Comparison of ENCODE assay signal across 12 mouse cellular contexts in genomic region chr14:61160920-61161319, GRCm38 (mm10). TPM values are rescaled to one million over a fixed set of nuclear protein-coding genes. Genes with fewer than 3 reads are reported as not detected.
DNase-seq lines count a peak whose midpoint lies in the region; ATAC-seq and TF ChIP-seq lines count a peak whose summit lies in the region.
"Had no signal": no experiment of that assay in that cellular context is flagged by ENCODE, and none has a peak within 500 bp of the region (broad histone marks: within the 10 kb centered on the region; RNA-seq: fewer than 3 reads in every experiment).

No protein-coding gene starts in this region.

- H3K9me3 ChIP-seq in heart, embryonic 13.5 days: no peaks in the 10 kb centered on the region
- no peaks in the 10 kb centered on the region for H3K9me3 ChIP-seq in lung, embryonic 16.5 days (ENCODE audit: control insufficient read depth, low read length)
- no peaks in the 10 kb centered on the region for H3K9me3 ChIP-seq in embryonic facial prominence, embryonic 10.5 days
- H3K9me3 ChIP-seq: forebrain, embryonic 10.5 days had no signal

- H3K4me1 ChIP-seq in heart, embryonic 13.5 days: peaks cover 41% of the 10 kb centered on the region
- peaks cover 11% of the 10 kb centered on the region for H3K4me1 ChIP-seq in lung, embryonic 16.5 days (replicated peaks; ENCODE audit: control insufficient read depth, insufficient read depth, low read length)
- no peaks in the 10 kb centered on the region for H3K4me1 ChIP-seq in lung, adult 2 months (ENCODE audit: control insufficient read depth, insufficient read depth, low read length)
- H3K4me1 ChIP-seq in embryonic facial prominence, embryonic 10.5 days: peaks cover 11% of the 10 kb centered on the region

- peak overlapping the region; percentile 96 for H3K27ac ChIP-seq in heart, embryonic 13.5 days (replicated peaks)
- peak overlapping the region; percentile 67 for H3K27ac ChIP-seq in lung, embryonic 16.5 days (ENCODE audit: low read length)
- 0 out of 2 replicates have a peak overlapping the region, but pooled peaks have one; percentile 35 for H3K27ac ChIP-seq in embryonic facial prominence, embryonic 10.5 days (replicated peaks)
- H3K27ac ChIP-seq: forebrain, embryonic 10.5 days had no signal

- no peaks in the 10 kb centered on the region for H3K27me3 ChIP-seq in heart, embryonic 13.5 days (replicated peaks)
- no peaks in the 10 kb centered on the region for H3K27me3 ChIP-seq in lung, embryonic 16.5 days (ENCODE audit: control insufficient read depth, insufficient read depth, low read depth, low read length)
- H3K27me3 ChIP-seq in embryonic facial prominence, embryonic 10.5 days (replicated peaks; ENCODE audit: low read depth, poor library complexity, severe bottlenecking): no peaks in the 10 kb centered on the region

- 87% methylated on average over 1 of the region's 1 CpGs for WGBS in heart, embryonic 13.5 days
- 52% methylated on average over 1 of the region's 1 CpGs for WGBS in lung, embryonic 16.5 days
- WGBS in lung, adult 2 months: 77% methylated on average over 1 of the region's 1 CpGs
- WGBS in embryonic facial prominence, embryonic 10.5 days: 83% methylated on average over 1 of the region's 1 CpGs

- TF ChIP-seq POLR2A in lung, adult 2 months (IDR thresholded peaks at IDR 0.05; ENCODE audit: borderline replicate concordance, extremely low read depth, low read depth, low read length): no peak

- no peaks in the 10 kb centered on the region for H3K36me3 ChIP-seq in heart, embryonic 13.5 days
- H3K36me3 ChIP-seq in lung, embryonic 16.5 days (ENCODE audit: control insufficient read depth, insufficient read depth, low read length): no peaks in the 10 kb centered on the region
- H3K36me3 ChIP-seq in embryonic facial prominence, embryonic 10.5 days (replicated peaks): no peaks in the 10 kb centered on the region
- H3K36me3 ChIP-seq: forebrain, embryonic 10.5 days had no signal

- DNase-seq in heart, postnatal 36 days: no peak
- no peak for DNase-seq in lung, adult 2 months
- DNase-seq in embryonic facial prominence, embryonic 10.5 days (ENCODE audit: low spot score): peak; percentile 25
- no peak for DNase-seq in right cerebral cortex, postnatal 36 days (ENCODE audit: low spot score in 2 of 2)
- DNase-seq: adrenal gland, adult 8-10 months; gastrocnemius, postnatal 14 days; lung, postnatal 36 days; thymus, postnatal 4 days had no signal

- no peak overlapping the region for H3K4me2 ChIP-seq in heart, embryonic 13.5 days
- H3K4me2 ChIP-seq in lung, embryonic 16.5 days (ENCODE audit: low read depth, low read length): no peak overlapping the region

- no peak overlapping the region for H3K4me3 ChIP-seq in heart, embryonic 13.5 days
- no peak overlapping the region for H3K4me3 ChIP-seq in lung, embryonic 16.5 days (ENCODE audit: low read length)
- no peak overlapping the region for H3K4me3 ChIP-seq in lung, adult 2 months (replicated peaks; ENCODE audit: extremely low read depth, low read depth, low read length)
- no peak overlapping the region for H3K4me3 ChIP-seq in embryonic facial prominence, embryonic 10.5 days
- H3K4me3 ChIP-seq: forebrain, embryonic 10.5 days had no signal

- no peak for ATAC-seq in heart, embryonic 13.5 days (ENCODE audit: extremely low read depth, insufficient number of reproducible peaks, low FRiP score, low TSS enrichment)
- ATAC-seq in lung, embryonic 16.5 days (ENCODE audit: low read depth): peak; percentile 31; the same call in 1 of the 2 replicates
- 0 out of 2 replicates have a peak, but pooled peaks have one; percentile 29 for ATAC-seq in megakaryocyte progenitor cell, adult 5-6 weeks (replicated peaks; ENCODE audit: poor library complexity)

- no peak overlapping the region for H3K9ac ChIP-seq in heart, embryonic 13.5 days
- H3K9ac ChIP-seq in lung, embryonic 16.5 days (ENCODE audit: low read length): no peak overlapping the region

- no peak for TF ChIP-seq CTCF in lung, adult 2 months (IDR thresholded peaks at IDR 0.05; ENCODE audit: insufficient read depth, low read length)

- intact Hi-C loops in heart, postnatal 36 days (cut with DNase I): no loop called here

RNA-seq across cellular contexts. Expression of gene Sacs, which starts 22.7 kb away (rescaled TPM):
- 3.0 and 3.1 TPM in 2 replicates for polyA plus RNA-seq in heart, embryonic 13.5 days (2015; fragmentation: Nextera tagmentation; extraction: Ambion mirVana)
- 10 to 100 TPM; 27.0 to 31.9 TPM for total RNA-seq in heart, postnatal 36 days (2021)
- 1.8 TPM in 2 replicates for polyA plus RNA-seq in lung, embryonic 16.5 days (2015; fragmentation: Nextera tagmentation; extraction: Ambion mirVana)
- 0.51 and 1.2 TPM in 2 replicates for polyA plus RNA-seq in lung, adult 2 months (2012; rRNA removed)
- polyA plus RNA-seq in embryonic facial prominence, embryonic 10.5 days (2016; fragmentation: Nextera tagmentation; extraction: Ambion mirVana): 2.3 and 2.8 TPM in 2 replicates
- 15.2 and 20.8 TPM in 2 replicates for total RNA-seq in megakaryocyte progenitor cell, adult 5-6 weeks (2015)
- total RNA-seq in megakaryocyte progenitor cell, adult 5-6 weeks (2017): 11.0 and 18.1 TPM in 2 replicates

Comparison
In these comparisons a context has a peak if more than half of its experiments do, and no peak if none do; other contexts are left out.
1. H3K27ac ChIP-seq: peak in every context shown above with its lines; median percentile 96 in heart, embryonic 13.5 days; 67 in lung, embryonic 16.5 days; 35 in embryonic facial prominence, embryonic 10.5 days.